Comparison of ENCODE assay signal across 8 mouse cellular contexts in genomic region chr11:74724235-74724791, GRCm38 (mm10). TPM values are rescaled to one million over a fixed set of nuclear protein-coding genes. Genes with fewer than 3 reads are reported as not detected.
DNase-seq lines count a peak whose midpoint lies in the region; ATAC-seq and TF ChIP-seq lines count a peak whose summit lies in the region.

Pafah1b1 (minus strand) TSS chr11:74724670.

- H3K4me3 ChIP-seq in ES-E14 (ENCODE audit: insufficient read depth in 1 of 2, low read depth in 1 of 2, low read length in 2 of 2, poor library complexity in 1 of 2, severe bottlenecking in 1 of 2) = peak within 1 kb of the TSS; percentile 89 to 99
- H3K4me3 ChIP-seq in forebrain, embryonic 16.5 days (replicated peaks; ENCODE audit: low read length) = peak within 1 kb of the TSS; percentile 61
- H3K4me3 ChIP-seq in layer of hippocampus, adult 2 months = peak within 1 kb of the TSS; percentile 80
- H3K4me3 ChIP-seq in lung, embryonic 14.5 days (ENCODE audit: low read depth, low read length) = peak within 1 kb of the TSS; percentile 99
- peak within 1 kb of the TSS; percentile 74 for H3K4me3 ChIP-seq in olfactory bulb, adult 2 months (ENCODE audit: insufficient read depth, low read depth, low read length)
- H3K4me3 ChIP-seq in thymus, adult 2 months (ENCODE audit: control insufficient read depth, insufficient read depth, low read length) = peak within 1 kb of the TSS; percentile 82

- H3K27me3 ChIP-seq in forebrain, embryonic 16.5 days (replicated peaks; ENCODE audit: control insufficient read depth, insufficient read depth, low read length) = no peaks in the 10 kb centered on the region
- H3K27me3 ChIP-seq in lung, embryonic 14.5 days (ENCODE audit: insufficient read depth, low read length) = no peaks in the 10 kb centered on the region
- no peaks in the 10 kb centered on the region for H3K27me3 ChIP-seq in thymus, adult 2 months (ENCODE audit: control insufficient read depth, insufficient read depth, low read length)

- H3K36me3 ChIP-seq in ES-E14 (ENCODE audit: control insufficient read depth, insufficient read depth, low read length, poor library complexity, severe bottlenecking) = no peaks in the 10 kb centered on the region
- H3K36me3 ChIP-seq in forebrain, embryonic 16.5 days (ENCODE audit: control insufficient read depth, insufficient read depth) = no peaks in the 10 kb centered on the region
- H3K36me3 ChIP-seq in lung, embryonic 14.5 days (ENCODE audit: insufficient read depth) = no peaks in the 10 kb centered on the region
- H3K36me3 ChIP-seq in thymus, adult 2 months (ENCODE audit: control insufficient read depth, insufficient read depth, low read length) = no peaks in the 10 kb centered on the region

- peak within 1 kb of the TSS; percentile 86 for H3K4me2 ChIP-seq in forebrain, embryonic 16.5 days (ENCODE audit: low read length)
- H3K4me2 ChIP-seq in lung, embryonic 14.5 days = peak within 1 kb of the TSS; percentile 84

- H3K9me3 ChIP-seq in ES-E14 (ENCODE audit: control insufficient read depth, insufficient read depth, low read depth, low read length) = no peaks in the 10 kb centered on the region
- H3K9me3 ChIP-seq in forebrain, embryonic 16.5 days (ENCODE audit: control insufficient read depth, low read length) = no peaks in the 10 kb centered on the region
- H3K9me3 ChIP-seq in lung, embryonic 14.5 days (ENCODE audit: low read depth, low read length) = no peaks in the 10 kb centered on the region

- H3K9ac ChIP-seq in ES-E14 (ENCODE audit: insufficient read depth, low read depth, low read length, poor library complexity, severe bottlenecking) = peak within 1 kb of the TSS; percentile 97
- peak within 1 kb of the TSS; percentile 97 for H3K9ac ChIP-seq in forebrain, embryonic 16.5 days (replicated peaks; ENCODE audit: low read depth, low read length)
- peak within 1 kb of the TSS; percentile 96 for H3K9ac ChIP-seq in lung, embryonic 14.5 days

- peak within 1 kb of the TSS; percentile 98 for H3K27ac ChIP-seq in ES-E14 (ENCODE audit: insufficient read depth, low read depth, low read length, poor library complexity, severe bottlenecking)
- H3K27ac ChIP-seq in forebrain, embryonic 16.5 days (ENCODE audit: low read length) = peak within 1 kb of the TSS; percentile 100
- peak within 1 kb of the TSS; percentile 100 for H3K27ac ChIP-seq in layer of hippocampus, adult 2 months
- H3K27ac ChIP-seq in lung, embryonic 14.5 days (ENCODE audit: low read depth) = peak within 1 kb of the TSS; percentile 99
- peak within 1 kb of the TSS; percentile 94 for H3K27ac ChIP-seq in olfactory bulb, adult 2 months (ENCODE audit: insufficient read depth, low read depth, low read length)
- H3K27ac ChIP-seq in thymus, adult 2 months (ENCODE audit: control insufficient read depth, insufficient read depth, low read length) = peak within 1 kb of the TSS; percentile 70

- intact Hi-C loops in heart, postnatal 36 days (cut with DNase I) = loop anchor here (2.0 to 5.0 kb wide), 2 partner anchors 46 to 103 kb away; partner anchors contain the start of gene Mettl16

- ATAC-seq in forebrain, embryonic 16.5 days = peak; percentile 98
- ATAC-seq in lung, embryonic 14.5 days (ENCODE audit: insufficient read depth) = peak; percentile 97

- peak; percentile 99 for TF ChIP-seq POLR2A in olfactory bulb, adult 2 months (IDR thresholded peaks at IDR 0.05; ENCODE audit: insufficient read depth, low read depth, low read length)
- TF ChIP-seq POLR2A in thymus, adult 2 months (IDR thresholded peaks at IDR 0.05; ENCODE audit: control insufficient read depth, extremely low read depth, insufficient read depth, low read length, poor library complexity) = peak; percentile 99

- peak; percentile 79 for DNase-seq in ES-E14 (ENCODE audit: low read depth, low spot score)
- DNase-seq in cerebellum, adult 11-12 months = peak; percentile 98
- DNase-seq in heart, postnatal 36 days = peak; percentile 95 to 97
- peak; percentile 95 to 96 for DNase-seq in layer of hippocampus, adult 2 months (ENCODE audit: low spot score in 2 of 2)
- DNase-seq in lung, embryonic 14.5 days = peak; percentile 98
- peak; percentile 95 for DNase-seq in thymus, adult 2 months

- WGBS in forebrain, embryonic 16.5 days = 0% methylated on average over 38 of the region's 56 CpGs
- 0% methylated on average over 50 of the region's 56 CpGs for WGBS in lung, embryonic 14.5 days
- WGBS in olfactory bulb, adult 2 months = under 1% methylated on average over 54 of the region's 56 CpGs
- WGBS in thymus, adult 2 months = under 1% methylated on average over 55 of the region's 56 CpGs

- in situ Hi-C loops in ES-E14 (cut with MboI; ENCODE audit: low sequenced_read_pairs in 2 of 2, unreplicated experiment in 2 of 2) = no loop called here

- peak; percentile 61 for TF ChIP-seq CTCF in layer of hippocampus, adult 2 months (conservative IDR thresholded peaks at IDR 0.05)
- peak; percentile 57 for TF ChIP-seq CTCF in lung, embryonic 14.5 days (IDR thresholded peaks at IDR 0.05; ENCODE audit: low read depth)
- no peak for TF ChIP-seq CTCF in olfactory bulb, adult 2 months (IDR thresholded peaks at IDR 0.05; ENCODE audit: insufficient read depth, low read depth, low read length)
- TF ChIP-seq CTCF in thymus, adult 2 months (IDR thresholded peaks at IDR 0.05; ENCODE audit: borderline replicate concordance, control insufficient read depth, extremely low read depth, insufficient read depth, low read length, poor library complexity) = 0 out of 2 replicates have a peak, but pooled peaks have one; percentile 22

- H3K4me1 ChIP-seq in ES-E14 (ENCODE audit: control insufficient read depth in 2 of 2, insufficient read depth in 2 of 2, low read length in 2 of 2, poor library complexity in 1 of 2) = peaks cover 1 to 19% of the 10 kb centered on the region in 2 experiments; a peak in 3 of 4 replicates
- peaks cover 21% of the 10 kb centered on the region for H3K4me1 ChIP-seq in forebrain, embryonic 16.5 days (replicated peaks; ENCODE audit: control insufficient read depth, insufficient read depth, low read length)
- H3K4me1 ChIP-seq in lung, embryonic 14.5 days (ENCODE audit: insufficient read depth) = 0 out of 2 replicates have a peak, but pooled peaks cover 5% of the 10 kb centered on the region
- no peaks in the 10 kb centered on the region for H3K4me1 ChIP-seq in olfactory bulb, adult 2 months (ENCODE audit: control insufficient read depth, insufficient read depth, low read length)
- H3K4me1 ChIP-seq in thymus, adult 2 months (replicated peaks; ENCODE audit: control insufficient read depth, insufficient read depth, low read length) = peaks cover 2% of the 10 kb centered on the region; the same call in 1 of the 2 replicates

TF ChIP-seq in ES-E14, 5 proteins besides CTCF, POLR2A, EP300 and RAD21:
- TF ChIP-seq ZNF384 (IDR thresholded peaks at IDR 0.05; ENCODE audit: low read depth, low read length) (no peak), MAFK (IDR thresholded peaks at IDR 0.05; ENCODE audit: insufficient read depth, low read depth, low read length) (no peak), ZC3H11A (IDR thresholded peaks at IDR 0.05; ENCODE audit: borderline replicate concordance, low read depth, low read length) (no peak), HCFC1 (IDR thresholded peaks at IDR 0.05; ENCODE audit: borderline replicate concordance, insufficient read depth, low read length) (no peak), CHD2 (IDR thresholded peaks at IDR 0.05; ENCODE audit: low read depth, low read length) (no peak)

RNA-seq across cellular contexts. Expression of gene Pafah1b1, which starts in this region (rescaled TPM):
- total RNA-seq in ES-E14 (2012; rRNA removed) = 41.8 and 64.6 TPM in 2 replicates
- polyA plus RNA-seq in forebrain, embryonic 16.5 days (2015; fragmentation: Nextera tagmentation; extraction: Ambion mirVana) = 48.9 and 51.2 TPM in 2 replicates
- total RNA-seq in heart, postnatal 36 days (2021) = 100 to 1,000 TPM; 201 to 204 TPM
- 100 to 1,000 TPM; 360 to 384 TPM for total RNA-seq in layer of hippocampus, adult 2 months (2021)
- polyA plus RNA-seq in lung, embryonic 14.5 days (2014; fragmentation: Nextera tagmentation; extraction: Ambion mirVana) = 67.2 and 73.8 TPM in 2 replicates
- polyA plus RNA-seq in olfactory bulb, adult 2 months (2012; ENCODE audit: insufficient read depth, insufficient read length, low replicate concordance, missing spikeins) = 132 and 143 TPM in 2 replicates
- polyA plus RNA-seq in thymus, adult 2 months (2012; rRNA removed) = 24.4 and 27.2 TPM in 2 replicates

Comparison
In these comparisons a context has a peak if more than half of its experiments do, and no peak if none do; other contexts are left out.
1. Peak in every context shown above with its lines: DNase-seq, ATAC-seq, H3K4me3 ChIP-seq and H3K27ac ChIP-seq.